Mouse (Mus musculus) thymus, adult 18-20 months (tissue): ENCODE measurements at regions not wholly inside any gene's neighbourhood (a gene's known extent, or its start where the extent isn't known, plus 50 kb on each side); places are given as distances from the start of the nearest gene placed in this dataset.

ENCODE experiments used
- DNase-seq, 2 experiments: peaks; one replicate each; pipeline ENCODE4 v3.0.0; 2022; ENCODE audit warnings: mixed read lengths in 2 of 2

DNA sequence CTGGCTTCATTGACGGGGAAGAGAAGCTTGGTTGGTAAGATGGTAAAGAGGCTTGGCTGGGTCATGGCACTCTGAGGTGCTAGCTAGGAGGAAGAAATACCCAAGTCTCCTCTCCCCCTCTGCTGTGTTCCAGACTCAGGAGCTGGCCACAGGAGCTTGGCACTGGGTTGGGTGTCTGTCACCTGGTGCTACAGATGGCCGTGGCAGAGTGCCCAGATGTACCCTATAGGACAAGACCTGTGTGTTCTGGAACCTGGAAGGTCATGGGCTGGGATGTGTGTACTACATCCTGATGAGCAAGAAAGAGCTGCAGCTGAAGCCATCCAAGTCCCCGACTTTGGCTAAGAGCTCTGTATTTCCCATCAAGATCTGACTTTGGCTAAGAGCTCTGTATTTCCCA, 72.4 kb downstream of the Nupl2 start:
- DNase-seq: no peak

DNA sequence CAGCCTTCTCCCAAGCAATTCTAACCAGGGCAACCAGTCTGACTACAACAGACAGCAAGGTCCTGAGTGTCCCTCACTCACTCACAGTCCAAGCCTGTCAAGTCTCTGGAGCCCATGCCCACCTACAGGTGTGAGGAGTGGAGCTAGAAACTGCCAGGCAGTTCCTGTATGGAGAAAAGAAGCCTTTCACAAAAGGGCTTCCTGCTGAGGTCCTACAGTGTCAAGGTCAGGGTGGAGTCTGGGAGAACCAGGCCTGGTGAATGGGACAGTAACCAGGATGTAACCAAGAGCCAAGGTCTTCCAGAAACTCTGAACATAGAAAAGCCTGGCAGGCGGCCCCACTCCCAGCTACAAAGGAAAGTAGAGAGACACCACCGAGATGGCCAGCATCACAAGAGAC, 74.2 kb downstream of the Nupl2 start:
- DNase-seq: no peak

DNA sequence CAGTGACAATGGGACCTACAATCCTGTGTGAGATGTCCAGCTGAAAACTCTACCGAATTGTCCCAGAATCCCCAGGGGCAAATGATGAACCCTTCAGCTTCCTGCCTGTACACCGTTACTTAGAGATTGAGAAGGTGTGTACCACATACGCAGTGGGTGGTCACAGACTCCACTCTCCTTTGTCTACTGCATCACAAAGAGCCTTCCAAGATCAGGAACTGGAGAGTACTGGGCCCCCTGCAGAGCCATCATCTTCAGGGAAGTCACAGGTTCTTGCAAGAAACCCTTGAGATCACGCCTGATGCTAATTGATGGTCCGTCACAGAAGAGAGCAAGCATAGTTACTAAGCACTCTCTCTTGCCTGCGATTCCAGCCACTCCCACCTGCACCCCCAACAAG, 79.4 kb downstream of the Nupl2 start:
- DNase-seq: no peak

DNA sequence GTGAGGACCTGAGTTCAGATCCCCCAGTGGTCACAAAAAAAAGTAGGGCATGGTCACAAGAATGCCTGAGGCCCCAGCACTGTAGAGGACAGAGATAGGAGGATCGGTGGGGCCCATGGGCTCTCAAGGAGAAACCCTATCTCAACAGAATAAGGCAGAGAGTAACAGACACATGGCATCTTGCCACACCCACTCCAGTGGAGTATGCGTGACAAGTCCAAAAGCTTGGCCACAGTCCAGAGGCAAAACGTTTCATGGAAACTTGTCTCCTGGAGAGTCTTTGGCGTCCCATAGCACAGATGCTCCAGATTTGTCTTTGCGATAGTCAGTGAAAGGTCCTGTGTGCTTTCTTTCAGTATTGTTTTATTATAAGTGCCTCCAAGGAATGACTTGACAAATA, 90.7 kb downstream of the Nupl2 start:
- DNase-seq: no peak

DNA sequence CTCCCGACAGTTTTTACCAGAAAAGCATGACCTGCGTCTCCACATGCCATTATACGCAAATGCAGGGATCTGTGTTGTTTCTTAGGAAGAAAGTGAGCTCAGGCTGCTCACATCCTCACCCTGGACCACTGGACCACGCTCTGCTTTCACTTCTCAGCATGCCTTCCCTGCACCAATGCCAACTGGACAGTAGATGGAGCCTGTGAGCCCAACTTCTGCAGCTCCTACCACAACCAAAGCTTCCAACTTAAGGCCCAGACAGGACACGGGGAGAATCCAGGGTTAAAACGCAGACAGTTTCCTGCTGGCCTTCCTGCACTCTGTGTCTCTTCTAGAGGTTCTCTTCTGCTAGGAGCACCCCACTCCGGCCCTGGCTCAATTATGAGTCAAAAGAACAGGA, 90.3 kb downstream of the Kcnh2 start:
- peak; percentile 16 to 18 for DNase-seq

DNA sequence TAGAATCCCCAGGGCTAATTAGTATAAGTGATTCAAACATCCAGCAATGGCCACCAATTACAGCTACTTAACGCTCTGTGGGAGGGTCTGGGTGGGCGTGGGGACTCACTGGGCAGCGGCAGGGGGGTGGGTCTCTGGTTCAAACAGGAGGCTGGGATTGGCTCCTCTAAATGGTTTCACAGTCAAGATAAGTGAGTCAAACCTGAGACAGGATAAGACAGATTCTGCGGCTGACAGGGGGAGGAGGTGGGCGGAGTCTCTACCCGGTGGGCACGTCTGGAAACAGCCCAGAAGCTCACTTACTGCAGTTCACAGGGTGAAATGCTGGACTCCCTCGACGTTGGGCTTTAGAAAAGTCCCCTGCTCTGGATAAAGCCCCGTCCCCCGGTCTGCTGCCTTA, 89.3 kb downstream of the Kcnh2 start:
- DNase-seq: no peak

DNA sequence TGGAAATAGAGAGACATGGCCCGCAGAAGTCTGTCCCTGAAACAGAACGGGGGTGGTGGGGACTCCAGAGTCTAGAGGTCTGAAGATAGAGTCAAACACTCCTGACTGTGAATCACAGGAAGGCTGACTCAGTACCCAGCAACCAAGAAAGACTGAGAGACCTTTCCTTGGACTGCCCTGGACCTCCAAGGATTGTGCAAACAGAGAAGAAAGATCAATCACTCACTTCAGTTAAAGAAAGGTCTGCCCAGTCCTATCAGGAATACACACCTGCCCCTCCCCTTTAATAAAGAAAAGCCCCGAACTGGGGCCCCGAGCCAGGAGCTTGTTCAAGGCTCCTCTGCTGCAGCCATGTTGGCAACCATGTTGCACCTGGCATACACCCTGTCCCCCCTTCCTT, 87.3 kb downstream of the Kcnh2 start:
- DNase-seq: no peak

DNA sequence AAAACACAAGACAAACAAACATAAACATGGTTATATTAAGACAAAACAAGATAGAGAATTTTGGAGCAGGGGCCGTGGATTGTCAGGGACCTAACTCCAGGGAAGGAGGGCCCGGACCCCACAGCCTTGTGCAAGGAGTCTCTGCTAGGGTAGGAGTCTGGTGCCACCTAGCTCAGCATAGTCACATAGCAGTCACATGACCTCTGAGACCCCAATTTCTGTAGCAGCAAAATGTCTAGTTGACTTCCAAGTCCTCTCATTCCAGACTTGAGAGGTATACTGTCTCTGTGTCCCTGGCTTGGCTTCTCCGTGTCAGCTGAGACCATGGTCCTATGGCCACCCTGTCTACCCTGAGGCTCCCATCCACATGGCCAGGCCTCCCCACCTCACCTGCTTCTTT, 86.0 kb downstream of the Kcnh2 start:
- no peak for DNase-seq

DNA sequence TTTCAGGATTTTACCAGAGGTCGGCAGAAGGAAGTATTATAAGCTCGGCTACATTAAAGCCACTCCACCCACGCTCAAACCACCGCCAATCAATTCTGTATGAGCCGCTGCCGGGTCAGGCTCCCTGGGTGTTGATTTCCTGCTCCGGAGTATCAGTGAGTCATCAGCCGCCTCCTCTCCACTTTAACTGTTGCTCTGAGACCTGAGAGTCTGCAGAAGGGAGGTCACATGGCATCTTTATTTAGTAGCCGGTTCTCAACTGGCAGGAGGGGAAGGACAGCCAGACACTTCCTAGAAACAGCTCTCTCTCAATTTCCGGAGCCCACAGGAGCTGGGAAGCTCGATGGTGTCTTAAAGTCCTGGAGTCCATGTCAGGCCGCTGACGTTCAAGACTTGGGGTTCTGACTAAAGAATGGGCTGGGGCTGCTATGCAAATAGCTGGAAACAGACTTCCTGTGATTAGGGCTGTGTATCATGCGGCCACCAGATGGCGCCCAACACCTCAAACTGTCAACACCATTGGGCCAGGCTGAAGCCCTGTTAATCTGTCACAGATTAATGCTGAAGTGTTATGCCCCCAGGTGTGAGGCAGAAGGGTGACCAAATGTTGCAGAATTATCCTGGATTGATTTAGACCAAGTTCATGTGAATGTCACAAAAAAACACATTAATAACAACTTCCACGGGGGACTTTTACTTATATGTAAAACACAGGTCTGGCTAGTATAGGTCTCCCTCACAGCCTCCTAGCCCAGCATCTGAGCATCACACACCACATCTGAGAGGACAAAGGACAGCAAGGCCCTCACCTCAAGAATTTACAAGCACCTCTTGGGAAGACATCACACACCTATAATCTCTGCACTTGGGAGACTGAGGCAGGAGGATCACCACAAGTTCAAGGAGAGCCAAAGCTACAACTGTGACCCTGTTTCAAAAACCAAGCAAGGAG, 84.8 kb downstream of the Kcnh2 start:
- peak; percentile 36 to 63 for DNase-seq
